17 mouse cellular contexts compared by ENCODE assay signal in the genomic region with DNA sequence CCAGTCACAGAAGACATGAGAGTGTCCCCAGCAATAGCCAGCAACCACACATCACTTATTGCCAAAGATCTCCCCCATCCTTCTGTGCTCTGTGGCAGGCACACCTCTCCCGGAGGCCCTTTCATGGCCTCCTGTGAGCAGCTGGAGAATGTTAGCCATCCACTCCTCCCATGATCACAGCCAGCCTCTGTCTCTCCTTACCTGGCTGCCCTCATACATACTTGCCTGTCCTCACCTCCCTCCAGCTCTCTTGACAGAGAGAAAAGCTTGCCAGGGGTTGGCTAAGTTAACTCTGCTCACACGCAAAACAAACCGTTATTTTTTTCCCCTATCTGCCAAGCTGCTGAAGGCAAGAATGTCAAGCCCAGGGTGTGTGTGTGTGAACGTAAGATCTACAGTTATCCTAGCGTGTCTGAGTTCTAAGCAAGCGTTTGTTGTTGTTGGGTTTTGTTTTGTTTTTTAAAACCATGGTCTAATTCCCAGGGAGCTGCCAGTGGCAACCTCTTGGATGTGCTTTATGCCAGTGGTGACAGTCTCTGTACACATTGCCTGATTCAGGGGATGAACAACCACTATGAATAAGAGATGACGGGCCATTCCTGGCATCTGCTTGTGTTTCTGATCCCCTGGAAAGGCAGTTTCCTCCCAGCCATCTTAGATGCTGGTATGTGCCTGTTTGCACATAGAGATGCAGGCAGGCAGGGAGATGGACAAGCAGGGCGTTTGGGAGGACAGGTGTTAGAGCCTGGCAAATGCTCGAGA.
"Had no signal": no experiment of that assay in that cellular context is flagged by ENCODE, and none has a peak within 500 bp of the region (broad histone marks: within the 10 kb centered on the region; RNA-seq: fewer than 3 reads in every experiment).

No protein-coding gene starts in this region.

- H3K9ac ChIP-seq: limb, embryonic 12.5 days; liver, embryonic 13.5 days; liver, postnatal 0 days; lung, embryonic 15.5 days; stomach, embryonic 15.5 days had no signal

- H3K4me1 ChIP-seq: liver, embryonic 13.5 days; lung, embryonic 15.5 days; stomach, embryonic 15.5 days had no signal

- H3K27ac ChIP-seq: kidney, postnatal 0 days; limb, embryonic 12.5 days; liver, embryonic 13.5 days; lung, embryonic 15.5 days; macrophage; stomach, embryonic 15.5 days had no signal

- H3K36me3 ChIP-seq: limb, embryonic 12.5 days; liver, embryonic 13.5 days; lung, embryonic 15.5 days; stomach, embryonic 15.5 days had no signal

- H3K4me3 ChIP-seq: limb, embryonic 12.5 days; liver, embryonic 13.5 days; lung, embryonic 15.5 days; megakaryocyte, embryonic 14.5 days; stomach, embryonic 15.5 days had no signal

- H3K4me2 ChIP-seq: limb, embryonic 12.5 days; liver, embryonic 13.5 days; lung, embryonic 15.5 days; stomach, embryonic 15.5 days had no signal

- H3K9me3 ChIP-seq: limb, embryonic 12.5 days; liver, embryonic 13.5 days; lung, embryonic 15.5 days; megakaryocyte, embryonic 14.5 days; stomach, embryonic 15.5 days had no signal

- ATAC-seq: liver, postnatal 0 days had no signal

- DNase-seq: kidney, postnatal 36 days; layer of hippocampus, adult 9-11 months; layer of hippocampus, postnatal 36 days; liver; liver, embryonic 13.5 days; liver, postnatal 0 days; lung, postnatal 14 days; midbrain, embryonic 14.5 days; right cerebral cortex, postnatal 14 days; thymus, adult 2 months; thymus, postnatal 25 days had no signal
